Mouse (Mus musculus) hindbrain, embryonic 12.5 days (tissue): ENCODE results near the gene Cped1. TPM values are rescaled to one million over a fixed set of nuclear protein-coding genes. Genes with fewer than 3 reads are reported as not detected.

Source experiments
- ATAC-seq: fragments of 200-750 bp; cut with Nextera tagmentation; 2 replicates; pipeline ENCODE4 v1.8.0; 2017; ENCODE audit warnings: moderate TSS enrichment; ENCODE audit not compliant: low FRiP score
- H3K27ac ChIP-seq: fragments of 300-500 bp; sonication (generic); 2 replicates; pipeline ENCODE4 v1.5.1; 2016; ENCODE audit warnings: mild to moderate bottlenecking
- H3K27me3 ChIP-seq: fragments of 300-500 bp; sonication (generic); 2 replicates; pipeline ENCODE4 v1.6.1; 2016; ENCODE audit warnings: mild to moderate bottlenecking
- H3K36me3 ChIP-seq: fragments of 300-500 bp; sonication (generic); 2 replicates; pipeline ENCODE4 v1.6.1; 2016; ENCODE audit warnings: mild to moderate bottlenecking
- H3K4me1 ChIP-seq: fragments of 300-500 bp; sonication (generic); 2 replicates; pipeline ENCODE4 v1.6.1; 2016
- H3K4me2 ChIP-seq: fragments of 300-500 bp; sonication (generic); replicated peaks from 2 replicates; pipeline ENCODE4 v1.6.1; 2016; ENCODE audit warnings: mild to moderate bottlenecking
- H3K4me3 ChIP-seq: fragments of 300-500 bp; sonication (generic); 2 replicates; pipeline ENCODE4 v1.5.1; 2016; ENCODE audit warnings: mild to moderate bottlenecking
- H3K9ac ChIP-seq: fragments of 300-500 bp; sonication (generic); 2 replicates; pipeline ENCODE4 v1.6.1; 2016; ENCODE audit warnings: mild to moderate bottlenecking, moderate library complexity
- H3K9me3 ChIP-seq: fragments of 300-500 bp; sonication (generic); replicated peaks from 2 replicates; pipeline ENCODE4 v1.6.1; 2016; ENCODE audit warnings: mild to moderate bottlenecking
- WGBS: fragments of 180-500 bp; shearing (Covaris S2); methylation state at CpG from one replicate; pipeline ENCODE4 v1.1.7; 2016; 5-methylcytosine and 5-hydroxymethylcytosine counted together
- polyA plus RNA-seq: library from polyadenylated mRNA; unstranded; fragments of >200 nt; fragmentation: Nextera tagmentation; extraction: Ambion mirVana; gene quantifications from 2 replicates; pipeline ENCODE4 v1.2.1, GENCODE M21; 2016

Cped1 gene
- polyA plus RNA-seq, 1 experiment from 2014 or later = 21.1 TPM

GRCm38 (mm10) chr6:22018768-22019445, 33.2 kb downstream of the Cped1 start:
- ATAC-seq = no peak
- Histone ChIP-seq H3K4me3 (no peak overlapping the region), H3K4me1 (no peaks in the 10 kb centered on the region), H3K9me3 (no peaks in the 10 kb centered on the region), H3K9ac (no peak overlapping the region), H3K36me3 (no peaks in the 10 kb centered on the region), H3K4me2 (no peak overlapping the region), H3K27ac (no peak overlapping the region), H3K27me3 (no peaks in the 10 kb centered on the region)
- 67% methylated on average over 8 of the region's 8 CpGs for WGBS

GRCm38 (mm10) chr6:22019637-22020036, 33.9 kb downstream of the Cped1 start:
- WGBS = 65% methylated on average over 10 of the region's 10 CpGs
- no peak overlapping the region for H3K4me2 ChIP-seq
- ATAC-seq = no peak
- H3K4me3 ChIP-seq = no peak overlapping the region
- H3K27ac ChIP-seq = no peak overlapping the region
- no peaks in the 10 kb centered on the region for H3K4me1 ChIP-seq
- H3K9ac ChIP-seq = no peak overlapping the region
- no peaks in the 10 kb centered on the region for H3K36me3 ChIP-seq
- no peaks in the 10 kb centered on the region for H3K9me3 ChIP-seq
- no peaks in the 10 kb centered on the region for H3K27me3 ChIP-seq

- no peak for ATAC-seq
- Histone ChIP-seq H3K27me3 (no peaks in the 10 kb centered on the region), H3K9ac (no peak overlapping the region), H3K27ac (no peak overlapping the region), H3K4me3 (no peak overlapping the region), H3K4me1 (peaks cover 5% of the 10 kb centered on the region; the same call in 1 of the 2 replicates), H3K36me3 (no peaks in the 10 kb centered on the region), H3K4me2 (no peak overlapping the region), H3K9me3 (no peaks in the 10 kb centered on the region)
- 85% methylated on average over 5 of the region's 5 CpGs for WGBS
These were observed 35.0 kb downstream of the Cped1 start for GRCm38 (mm10) chr6:22020696-22021095.

- no peak overlapping the region for H3K4me2 ChIP-seq
These were observed 35.6 kb downstream of the Cped1 start for GRCm38 (mm10) chr6:22021315-22021714.

DNA sequence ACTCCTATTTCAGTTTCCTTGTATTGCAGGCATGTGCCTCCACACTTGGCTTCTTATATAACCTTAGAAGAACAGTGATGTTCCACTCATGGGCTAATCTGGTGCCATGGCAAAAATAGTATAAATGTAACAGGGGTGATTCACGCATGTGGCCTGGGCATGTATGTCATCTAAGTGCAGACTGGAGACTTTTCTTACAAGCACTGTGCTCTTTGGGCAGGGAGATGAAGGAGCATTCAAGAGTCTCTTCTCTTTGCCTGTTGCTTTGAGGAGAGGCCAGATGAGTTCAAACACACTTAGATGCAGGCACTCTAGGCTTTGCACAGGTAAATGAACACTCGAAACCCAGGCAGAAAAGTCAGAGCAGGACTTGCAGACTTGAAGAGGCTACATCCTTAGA, 38.5 kb downstream of the Cped1 start:
- no peak overlapping the region for H3K9ac ChIP-seq
- 92% methylated on average over 2 of the region's 2 CpGs for WGBS
- no peak for ATAC-seq
- H3K4me1 ChIP-seq = peaks cover 6% of the 10 kb centered on the region
- H3K36me3 ChIP-seq = no peaks in the 10 kb centered on the region
- H3K9me3 ChIP-seq = no peaks in the 10 kb centered on the region
- no peaks in the 10 kb centered on the region for H3K27me3 ChIP-seq
- no peak overlapping the region for H3K4me3 ChIP-seq
- H3K27ac ChIP-seq = no peak overlapping the region
- H3K4me2 ChIP-seq = no peak overlapping the region

More at GRCm38 (mm10) chr6:22021315-22021714, 35.6 kb downstream of the Cped1 start:
- no peaks in the 10 kb centered on the region for H3K36me3 ChIP-seq
- H3K27me3 ChIP-seq = no peaks in the 10 kb centered on the region
- no peak overlapping the region for H3K27ac ChIP-seq
- H3K9me3 ChIP-seq = no peaks in the 10 kb centered on the region
- ATAC-seq = no peak
- H3K4me1 ChIP-seq = peaks cover 6% of the 10 kb centered on the region
- whole genome bisulfite sequencing = 83% methylated on average over 3 of the region's 3 CpGs
- no peak overlapping the region for H3K4me3 ChIP-seq
- H3K9ac ChIP-seq = no peak overlapping the region

DNA sequence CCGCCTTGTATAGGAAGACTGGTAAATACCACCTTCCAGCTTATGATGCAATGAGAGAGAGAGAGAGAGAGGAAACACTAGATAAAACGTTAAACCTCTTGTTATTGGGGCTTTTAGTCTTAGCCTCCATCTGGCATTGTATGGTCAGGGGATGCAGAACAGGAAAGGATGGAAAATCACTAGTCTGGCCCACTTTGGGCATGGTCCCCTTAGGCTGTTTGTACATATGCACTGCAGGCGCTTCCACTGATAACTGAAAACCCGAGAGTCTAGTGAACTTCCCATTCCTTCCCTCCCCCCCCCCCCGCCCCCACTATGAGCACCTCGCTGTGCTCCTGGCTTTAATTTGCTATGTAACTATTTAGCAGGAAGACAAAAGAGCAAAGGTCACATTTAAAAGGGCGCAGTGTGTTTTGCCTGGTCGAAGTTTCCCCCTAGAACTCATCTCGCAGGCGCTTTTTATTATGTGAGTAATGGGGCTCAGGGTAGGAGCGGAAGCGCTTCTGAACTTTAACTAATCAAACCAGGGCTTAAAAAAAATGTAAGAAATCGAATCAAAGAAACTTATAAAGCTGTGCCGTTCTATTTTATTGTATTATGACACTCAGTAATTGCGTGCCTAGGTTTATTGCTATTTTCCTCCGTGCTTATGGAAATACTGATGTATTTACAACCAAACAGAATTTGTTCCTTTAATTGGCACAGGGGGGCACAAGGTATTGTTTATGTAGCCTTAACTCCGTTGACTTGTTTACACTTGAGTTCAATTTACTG, 40.1 kb downstream of the Cped1 start:
- peak overlapping the region; percentile 14; the same call in 1 of the 2 replicates for H3K4me3 ChIP-seq
- ATAC-seq = peak; percentile 52; the same call in 1 of the 2 replicates
- WGBS = 13% methylated on average over 16 of the region's 17 CpGs

DNA sequence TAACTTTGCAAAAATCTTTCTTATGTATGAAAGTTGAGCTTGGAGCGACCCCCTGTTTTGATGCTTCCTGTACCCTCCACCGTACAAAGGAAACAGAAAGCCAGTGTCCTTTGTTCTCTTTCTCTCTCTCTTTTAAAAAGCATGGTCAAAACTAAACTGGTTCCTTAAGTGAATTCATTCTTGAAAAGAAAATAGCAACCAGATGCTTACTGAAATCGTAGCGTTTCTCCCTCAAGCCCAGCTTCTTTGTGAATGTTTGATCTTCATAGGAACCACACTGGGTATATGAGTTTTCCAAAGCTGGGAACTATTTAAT, 40.6 kb downstream of the Cped1 start:
- Histone ChIP-seq H3K4me3 (peak overlapping the region; percentile 14; the same call in 1 of the 2 replicates), H3K27ac (0 out of 2 replicates have a peak overlapping the region, but pooled peaks have one; percentile 48), H3K9me3 (no peaks in the 10 kb centered on the region), H3K27me3 (no peaks in the 10 kb centered on the region), H3K9ac (no peak overlapping the region), H3K4me1 (peaks cover 6% of the 10 kb centered on the region), H3K4me2 (peak overlapping the region; percentile 51), H3K36me3 (no peaks in the 10 kb centered on the region)
- no peak for ATAC-seq
- WGBS = 14% methylated on average over 4 of the region's 4 CpGs

More for the DNA sequence above, 40.1 kb downstream of the Cped1 start:
- no peaks in the 10 kb centered on the region for H3K36me3 ChIP-seq
- no peak overlapping the region for H3K9ac ChIP-seq
- 0 out of 2 replicates have a peak overlapping the region, but pooled peaks have one; percentile 48 for H3K27ac ChIP-seq
- peak overlapping the region; percentile 51 for H3K4me2 ChIP-seq
- no peaks in the 10 kb centered on the region for H3K9me3 ChIP-seq
- peaks cover 6% of the 10 kb centered on the region for H3K4me1 ChIP-seq
- no peaks in the 10 kb centered on the region for H3K27me3 ChIP-seq

DNA sequence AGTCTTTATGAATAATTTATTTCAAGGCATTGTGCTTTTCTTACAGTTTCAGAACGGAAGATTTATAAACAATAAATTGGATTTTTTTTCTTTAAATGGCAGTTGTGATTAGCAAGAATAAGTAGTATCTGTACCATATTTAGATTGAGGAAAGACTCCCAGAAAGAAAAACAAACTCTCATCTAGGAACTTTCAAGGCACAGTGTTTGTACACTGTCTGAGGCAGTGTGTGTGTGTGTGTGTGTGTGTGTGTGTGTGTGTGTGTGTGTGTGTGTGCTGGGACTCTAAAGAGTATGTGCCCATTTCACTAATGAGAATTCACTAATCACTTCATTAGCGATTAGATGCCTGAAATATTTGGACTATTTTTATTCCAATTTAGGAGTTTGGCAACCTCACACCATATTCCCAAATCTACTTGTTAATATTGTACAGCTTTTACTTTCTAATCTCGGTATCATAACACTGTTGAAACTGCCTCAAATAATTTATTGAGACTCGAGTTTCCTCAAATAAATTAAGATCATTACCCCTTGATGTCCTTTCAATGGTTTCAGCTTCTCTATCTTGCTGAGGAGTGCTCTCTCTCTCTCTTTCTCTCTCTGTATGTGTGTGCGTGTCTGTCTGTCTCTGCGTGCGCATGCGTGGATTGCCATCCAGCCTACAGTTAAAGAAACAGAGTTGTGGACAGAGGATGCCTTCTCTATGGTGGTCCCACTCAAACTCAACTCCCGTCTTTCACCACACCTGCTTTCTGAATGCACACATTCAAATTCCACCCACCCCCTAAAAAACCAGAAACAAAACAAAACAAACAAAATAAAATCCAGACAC, 41.3 kb downstream of the Cped1 start:
- H3K4me2 ChIP-seq = no peak overlapping the region
- H3K9ac ChIP-seq = no peak overlapping the region
- 66% methylated on average over 9 of the region's 9 CpGs for WGBS
- no peak overlapping the region for H3K27ac ChIP-seq
- H3K36me3 ChIP-seq = no peaks in the 10 kb centered on the region
- no peak overlapping the region for H3K4me3 ChIP-seq
- no peaks in the 10 kb centered on the region for H3K27me3 ChIP-seq
- peaks cover 6% of the 10 kb centered on the region for H3K4me1 ChIP-seq
- no peaks in the 10 kb centered on the region for H3K9me3 ChIP-seq
- ATAC-seq = no peak

- Histone ChIP-seq H3K27me3 (no peaks in the 10 kb centered on the region), H3K4me3 (no peak overlapping the region), H3K27ac (no peak overlapping the region), H3K4me1 (peaks cover 6% of the 10 kb centered on the region), H3K9me3 (no peaks in the 10 kb centered on the region), H3K9ac (no peak overlapping the region), H3K4me2 (no peak overlapping the region), H3K36me3 (no peaks in the 10 kb centered on the region)
- no peak for ATAC-seq
- WGBS = 88% methylated on average over 2 of the region's 2 CpGs
These were observed 42.1 kb downstream of the Cped1 start for GRCm38 (mm10) chr6:22027854-22028253.

- Histone ChIP-seq H3K9ac (no peak overlapping the region), H3K27me3 (no peaks in the 10 kb centered on the region), H3K27ac (no peak overlapping the region), H3K4me1 (peaks cover 5% of the 10 kb centered on the region), H3K4me2 (no peak overlapping the region), H3K9me3 (no peaks in the 10 kb centered on the region), H3K4me3 (no peak overlapping the region), H3K36me3 (no peaks in the 10 kb centered on the region)
- no peak for ATAC-seq
- 80% methylated on average over 7 of the region's 7 CpGs for WGBS
These were observed 44.7 kb downstream of the Cped1 start for GRCm38 (mm10) chr6:22030381-22030780.

- H3K36me3 ChIP-seq = no peaks in the 10 kb centered on the region
- no peaks in the 10 kb centered on the region for H3K9me3 ChIP-seq
- no peak overlapping the region for H3K4me3 ChIP-seq
- H3K27me3 ChIP-seq = no peaks in the 10 kb centered on the region
- no peak overlapping the region for H3K9ac ChIP-seq
- H3K4me1 ChIP-seq = peaks cover 9% of the 10 kb centered on the region; the same call in 1 of the 2 replicates
- no peak for ATAC-seq
- WGBS = 85% methylated on average over 4 of the region's 4 CpGs
- no peak overlapping the region for H3K27ac ChIP-seq
- no peak overlapping the region for H3K4me2 ChIP-seq
These were observed 47.5 kb downstream of the Cped1 start for GRCm38 (mm10) chr6:22033188-22033587.

DNA sequence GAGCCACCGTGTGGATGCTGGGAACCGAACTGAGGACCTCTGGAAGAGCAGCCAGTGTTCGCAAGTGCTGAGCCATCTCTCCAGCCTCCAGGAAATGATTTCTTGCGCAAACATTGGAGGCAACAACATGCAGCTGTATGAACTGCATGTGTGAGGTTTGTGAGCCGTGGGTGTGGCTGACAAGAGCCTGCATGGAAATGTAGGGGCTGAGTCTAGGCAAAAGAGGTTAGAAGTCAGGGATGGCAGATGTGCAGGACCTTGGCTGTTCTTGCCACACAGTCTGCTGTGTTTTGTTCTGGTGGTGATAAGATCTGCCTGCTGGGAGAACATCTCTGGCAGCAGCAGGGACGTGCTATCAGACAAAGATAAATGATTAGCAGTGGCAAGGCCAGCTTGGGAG, 49.7 kb downstream of the Cped1 start:
- no peak overlapping the region for H3K9ac ChIP-seq
- H3K27me3 ChIP-seq = no peaks in the 10 kb centered on the region
- no peak overlapping the region for H3K4me2 ChIP-seq
- no peak overlapping the region for H3K4me3 ChIP-seq
- H3K36me3 ChIP-seq = no peaks in the 10 kb centered on the region
- no peak overlapping the region for H3K27ac ChIP-seq
- H3K4me1 ChIP-seq = peaks cover 9% of the 10 kb centered on the region; the same call in 1 of the 2 replicates
- no peaks in the 10 kb centered on the region for H3K9me3 ChIP-seq
- WGBS = 70% methylated on average over 6 of the region's 6 CpGs
- no peak for ATAC-seq
